Mouse (Mus musculus) heart, postnatal 0 days (tissue): ENCODE measurements around the gene Hjurp.

Experiments
- CTCF ChIP-seq: IDR thresholded peaks from 2 replicates; pipeline ENCODE4 v1.5.1; 2016; ENCODE audit warnings: antibody characterized with exemption, control low read depth, low read depth
- EP300 ChIP-seq: IDR thresholded peaks from 2 replicates; pipeline ENCODE4 v1.6.1; 2016; ENCODE audit warnings: antibody characterized with exemption, low read depth

GRCm38 (mm10) chr1:88309020-88309419, 31.6 kb upstream of the Hjurp start:
- TF ChIP-seq CTCF (no peak), EP300 (no peak)
